Mouse (Mus musculus) erythroblast, embryonic 14.5 days (primary cell): ENCODE measurements around the gene Trmt1l. TPM values are rescaled to one million over a fixed set of nuclear protein-coding genes. Genes with fewer than 3 reads are reported as not detected.
"Not testable (repeated sequence)": the region's sequence is repeated elsewhere in the genome, so short reads cannot be mapped to it uniquely, and the experiment has no call there.

ENCODE experiments used
- H3K27me3 ChIP-seq: 2 replicates; pipeline ENCODE4 v1.6.1; 2012; ENCODE audit warnings: inconsistent platforms; ENCODE audit not compliant: control insufficient read depth
- H3K36me3 ChIP-seq: 2 replicates; pipeline ENCODE4 v1.6.1; 2012; ENCODE audit warnings: mild to moderate bottlenecking, inconsistent platforms; ENCODE audit not compliant: control insufficient read depth
- H3K4me1 ChIP-seq: 2 replicates; pipeline ENCODE4 v1.6.1; 2012; ENCODE audit warnings: inconsistent platforms; ENCODE audit not compliant: control insufficient read depth
- H3K4me3 ChIP-seq: replicated peaks from 2 replicates; pipeline ENCODE3; 2012; ENCODE audit warnings: moderate library complexity, mild to moderate bottlenecking, inconsistent platforms
- H3K9me3 ChIP-seq: 2 replicates; pipeline ENCODE4 v1.6.1; 2012; ENCODE audit warnings: low read length, inconsistent platforms, mixed read lengths; ENCODE audit not compliant: control insufficient read depth
- GATA1 ChIP-seq: IDR thresholded peaks from 2 replicates; pipeline ENCODE4 v1.6.1; 2012; ENCODE audit warnings: low read length, inconsistent platforms, mixed read lengths
- TAL1 ChIP-seq: IDR thresholded peaks from 3 replicates; pipeline ENCODE4 v1.6.1; 2012; ENCODE audit warnings: low read length, inconsistent platforms, mixed read lengths
- polyA plus RNA-seq: library from polyadenylated mRNA; stranded (reverse); fragments of >175 nt; gene quantifications from 2 replicates; pipeline ENCODE4 v1.2.3, GENCODE M21; 2012

The Trmt1l gene
- polyA plus RNA-seq, 1 experiment, result 0.38 TPM

- Histone ChIP-seq H3K4me3 (no peak overlapping the region), H3K27me3 (no peaks in the 10 kb centered on the region), H3K9me3 (no peaks in the 10 kb centered on the region), H3K36me3 (peaks cover 53% of the 10 kb centered on the region), H3K4me1 (no peaks in the 10 kb centered on the region)
- TF ChIP-seq GATA1 (no peak), TAL1 (no peak)
These were observed 22.5 kb downstream of the Trmt1l start for GRCm38 (mm10) chr1:151450851-151451250.

GRCm38 (mm10) chr1:151451946-151452345 lies 23.6 kb downstream of the Trmt1l start:
- Histone ChIP-seq H3K4me3 (no peak overlapping the region), H3K27me3 (no peaks in the 10 kb centered on the region), H3K9me3 (no peaks in the 10 kb centered on the region), H3K36me3 (peaks cover 53% of the 10 kb centered on the region), H3K4me1 (no peaks in the 10 kb centered on the region)
- TF ChIP-seq TAL1 (no peak), GATA1 (no peak)

- Histone ChIP-seq H3K9me3 (no peaks in the 10 kb centered on the region), H3K4me3 (no peak overlapping the region), H3K27me3 (no peaks in the 10 kb centered on the region), H3K36me3 (peaks cover 45% of the 10 kb centered on the region), H3K4me1 (no peaks in the 10 kb centered on the region)
- no peak for TF ChIP-seq GATA1
- no peak for TF ChIP-seq TAL1
These were observed 28.7 kb downstream of the Trmt1l start for GRCm38 (mm10) chr1:151457087-151457486.

GRCm38 (mm10) chr1:151461265-151461664 lies 32.9 kb downstream of the Trmt1l start:
- no peaks in the 10 kb centered on the region for H3K4me1 ChIP-seq
- TF ChIP-seq GATA1 (no peak), TAL1 (no peak)
- peaks cover 27% of the 10 kb centered on the region for H3K36me3 ChIP-seq
- no peaks in the 10 kb centered on the region for H3K27me3 ChIP-seq
- H3K9me3 ChIP-seq, result no peaks in the 10 kb centered on the region
- no peak overlapping the region for H3K4me3 ChIP-seq

- no peak for TF ChIP-seq GATA1
- TF ChIP-seq TAL1, result no peak
- Histone ChIP-seq H3K4me3 (no peak overlapping the region), H3K27me3 (no peaks in the 10 kb centered on the region), H3K4me1 (peaks cover 2% of the 10 kb centered on the region), H3K36me3 (peaks cover 6% of the 10 kb centered on the region), H3K9me3 (no peaks in the 10 kb centered on the region)
These were observed 36.6 kb downstream of the Trmt1l start for GRCm38 (mm10) chr1:151464914-151465313.

GRCm38 (mm10) chr1:151466571-151466970 lies 38.2 kb downstream of the Trmt1l start:
- TF ChIP-seq GATA1, result no peak
- no peak for TF ChIP-seq TAL1

GRCm38 (mm10) chr1:151471429-151471828 lies 43.1 kb downstream of the Trmt1l start:
- Histone ChIP-seq H3K4me1 (peaks cover 2% of the 10 kb centered on the region), H3K4me3 (no peak overlapping the region), H3K27me3 (no peaks in the 10 kb centered on the region), H3K9me3 (no peaks in the 10 kb centered on the region), H3K36me3 (peaks cover 49% of the 10 kb centered on the region)
- no peak for TF ChIP-seq TAL1
- TF ChIP-seq GATA1, result no peak

More at GRCm38 (mm10) chr1:151466571-151466970, 38.2 kb downstream of the Trmt1l start:
- peaks cover 2% of the 10 kb centered on the region for H3K4me1 ChIP-seq
- no peaks in the 10 kb centered on the region for H3K9me3 ChIP-seq
- peaks cover 12% of the 10 kb centered on the region for H3K36me3 ChIP-seq
- H3K27me3 ChIP-seq, result no peaks in the 10 kb centered on the region
- H3K4me3 ChIP-seq, result no peak overlapping the region

- not testable (repeated sequence) for H3K4me1 ChIP-seq, H3K27me3 ChIP-seq, H3K4me3 ChIP-seq, H3K9me3 ChIP-seq
- peaks cover 58% of the 10 kb centered on the region for H3K36me3 ChIP-seq
These were observed 44.0 kb downstream of the Trmt1l start for GRCm38 (mm10) chr1:151472386-151472785.

GRCm38 (mm10) chr1:151482497-151482896 lies 54.2 kb downstream of the Trmt1l start:
- Histone ChIP-seq H3K4me3 (no peak overlapping the region), H3K4me1 (peaks cover 6% of the 10 kb centered on the region), H3K9me3 (no peaks in the 10 kb centered on the region), H3K27me3 (no peaks in the 10 kb centered on the region), H3K36me3 (peaks cover 7% of the 10 kb centered on the region)
- no peak for TF ChIP-seq GATA1
- no peak for TF ChIP-seq TAL1

GRCm38 (mm10) chr1:151483568-151483967 lies 55.2 kb downstream of the Trmt1l start:
- Histone ChIP-seq H3K36me3 (no peaks in the 10 kb centered on the region; the same call in 1 of the 2 replicates), H3K9me3 (no peaks in the 10 kb centered on the region), H3K4me3 (no peak overlapping the region), H3K4me1 (peaks cover 6% of the 10 kb centered on the region), H3K27me3 (no peaks in the 10 kb centered on the region)
- TF ChIP-seq TAL1 (no peak), GATA1 (no peak)
